ENCODE assay signal across 16 mouse cellular contexts in genomic region chr2:49856161-49856564, GRCm38 (mm10).
A peak's percentile ranks its signal among the peaks of the same experiment; 100 is the strongest.
DNase-seq lines count a peak whose midpoint lies in the region; ATAC-seq lines count a peak whose summit lies in the region.
"Had no signal": no experiment of that assay in that cellular context is flagged by ENCODE, and none has a peak within 500 bp of the region (broad histone marks: within the 10 kb centered on the region; RNA-seq: fewer than 3 reads in every experiment).

No protein-coding gene starts in this region.

- no peaks in the 10 kb centered on the region for H3K9me3 ChIP-seq in hindbrain, embryonic 12.5 days (replicated peaks)
- H3K9me3 ChIP-seq in hindbrain, embryonic 10.5 days = no peaks in the 10 kb centered on the region
- H3K9me3 ChIP-seq in midbrain, embryonic 13.5 days = no peaks in the 10 kb centered on the region
- H3K9me3 ChIP-seq in midbrain, embryonic 14.5 days (ENCODE audit: control insufficient read depth, low read length) = no peaks in the 10 kb centered on the region
- H3K9me3 ChIP-seq: embryonic facial prominence, embryonic 13.5 days; limb, embryonic 13.5 days had no signal

- WGBS in hindbrain, embryonic 12.5 days = 68% methylated on average over 10 of the region's 10 CpGs
- 85% methylated on average over 10 of the region's 10 CpGs for WGBS in hindbrain, embryonic 10.5 days
- 76% methylated on average over 10 of the region's 10 CpGs for WGBS in midbrain, embryonic 13.5 days
- 78% methylated on average over 10 of the region's 10 CpGs for WGBS in midbrain, embryonic 14.5 days

- H3K4me3 ChIP-seq in hindbrain, embryonic 12.5 days = no peak overlapping the region
- no peak overlapping the region for H3K4me3 ChIP-seq in hindbrain, embryonic 10.5 days
- no peak overlapping the region for H3K4me3 ChIP-seq in midbrain, embryonic 13.5 days (replicated peaks)
- no peak overlapping the region for H3K4me3 ChIP-seq in midbrain, embryonic 14.5 days (replicated peaks; ENCODE audit: low read depth, low read length)
- H3K4me3 ChIP-seq: embryonic facial prominence, embryonic 13.5 days; limb, embryonic 13.5 days; myocyte had no signal

- ATAC-seq in hindbrain, embryonic 12.5 days (ENCODE audit: low FRiP score) = 0 out of 2 replicates have a peak, but pooled peaks have one; percentile 48
- ATAC-seq in midbrain, embryonic 13.5 days = 0 out of 2 replicates have a peak, but pooled peaks have one; percentile 14
- ATAC-seq in midbrain, embryonic 14.5 days (ENCODE audit: low FRiP score, low TSS enrichment) = no peak

- no peak overlapping the region for H3K4me2 ChIP-seq in hindbrain, embryonic 12.5 days (replicated peaks)
- H3K4me2 ChIP-seq in midbrain, embryonic 13.5 days (replicated peaks) = no peak overlapping the region
- no peak overlapping the region for H3K4me2 ChIP-seq in midbrain, embryonic 14.5 days (ENCODE audit: low read length)
- H3K4me2 ChIP-seq: embryonic facial prominence, embryonic 13.5 days; limb, embryonic 13.5 days had no signal

- H3K36me3 ChIP-seq in hindbrain, embryonic 12.5 days = no peaks in the 10 kb centered on the region
- no peaks in the 10 kb centered on the region for H3K36me3 ChIP-seq in hindbrain, embryonic 10.5 days
- H3K36me3 ChIP-seq in midbrain, embryonic 13.5 days = no peaks in the 10 kb centered on the region
- H3K36me3 ChIP-seq in midbrain, embryonic 14.5 days (ENCODE audit: control insufficient read depth, insufficient read depth, low read length) = no peaks in the 10 kb centered on the region
- H3K36me3 ChIP-seq: embryonic facial prominence, embryonic 13.5 days; limb, embryonic 13.5 days had no signal

- H3K9ac ChIP-seq in hindbrain, embryonic 12.5 days = no peak overlapping the region
- no peak overlapping the region for H3K9ac ChIP-seq in midbrain, embryonic 13.5 days (replicated peaks)
- H3K9ac ChIP-seq in midbrain, embryonic 14.5 days (replicated peaks; ENCODE audit: low read length) = no peak overlapping the region
- H3K9ac ChIP-seq: embryonic facial prominence, embryonic 13.5 days; limb, embryonic 13.5 days had no signal

- H3K27me3 ChIP-seq in hindbrain, embryonic 12.5 days = no peaks in the 10 kb centered on the region
- no peaks in the 10 kb centered on the region for H3K27me3 ChIP-seq in hindbrain, embryonic 10.5 days (ENCODE audit: insufficient read depth, poor library complexity, severe bottlenecking)
- no peaks in the 10 kb centered on the region for H3K27me3 ChIP-seq in midbrain, embryonic 13.5 days
- H3K27me3 ChIP-seq in midbrain, embryonic 14.5 days (ENCODE audit: control insufficient read depth, insufficient read depth, low read length) = no peaks in the 10 kb centered on the region
- H3K27me3 ChIP-seq: CH12.LX; embryonic facial prominence, embryonic 13.5 days; limb, embryonic 13.5 days had no signal

- no peak for DNase-seq in hindbrain, embryonic 10.5 days (ENCODE audit: low spot score)
- no peak for DNase-seq in midbrain, embryonic 14.5 days
- DNase-seq in adrenal gland, postnatal 36 days = peak; percentile 39 to 48
- DNase-seq in mesoderm, embryonic 11.5 days (ENCODE audit: low read depth, low spot score) = peak; percentile 44
- no peak for DNase-seq in spleen, adult 18-20 months
- DNase-seq in layer of hippocampus, postnatal 10 days (ENCODE audit: low spot score in 2 of 2) = no peak
- DNase-seq: cerebellum, adult 9-11 months; heart, postnatal 10 days; right cerebral cortex, adult 18-20 months had no signal

- H3K4me1 ChIP-seq in hindbrain, embryonic 12.5 days = no peaks in the 10 kb centered on the region
- no peaks in the 10 kb centered on the region for H3K4me1 ChIP-seq in hindbrain, embryonic 10.5 days (replicated peaks)
- H3K4me1 ChIP-seq in midbrain, embryonic 13.5 days (replicated peaks) = no peaks in the 10 kb centered on the region
- no peaks in the 10 kb centered on the region for H3K4me1 ChIP-seq in midbrain, embryonic 14.5 days (ENCODE audit: control insufficient read depth, insufficient read depth, low read length)
- H3K4me1 ChIP-seq: embryonic facial prominence, embryonic 13.5 days had no signal

- H3K27ac ChIP-seq in hindbrain, embryonic 12.5 days = no peak overlapping the region
- no peak overlapping the region for H3K27ac ChIP-seq in hindbrain, embryonic 10.5 days
- H3K27ac ChIP-seq in midbrain, embryonic 13.5 days = peak overlapping the region; percentile 4; the same call in 1 of the 2 replicates
- no peak overlapping the region for H3K27ac ChIP-seq in midbrain, embryonic 14.5 days (replicated peaks; ENCODE audit: low read depth, low read length)
- H3K27ac ChIP-seq: embryonic facial prominence, embryonic 13.5 days; limb, embryonic 13.5 days; macrophage had no signal

Comparison
In these comparisons a context has a peak if more than half of its experiments do, and no peak if none do; other contexts are left out.
1. DNase-seq: peak in adrenal gland, postnatal 36 days (2 of 2) and mesoderm, embryonic 11.5 days (single experiment); none in hindbrain, embryonic 10.5 days (single experiment), midbrain, embryonic 14.5 days (single experiment), spleen, adult 18-20 months (0 of 2) and layer of hippocampus, postnatal 10 days (0 of 2).